Mouse (Mus musculus): ENCODE data around the gene Tmem91.

DNA sequence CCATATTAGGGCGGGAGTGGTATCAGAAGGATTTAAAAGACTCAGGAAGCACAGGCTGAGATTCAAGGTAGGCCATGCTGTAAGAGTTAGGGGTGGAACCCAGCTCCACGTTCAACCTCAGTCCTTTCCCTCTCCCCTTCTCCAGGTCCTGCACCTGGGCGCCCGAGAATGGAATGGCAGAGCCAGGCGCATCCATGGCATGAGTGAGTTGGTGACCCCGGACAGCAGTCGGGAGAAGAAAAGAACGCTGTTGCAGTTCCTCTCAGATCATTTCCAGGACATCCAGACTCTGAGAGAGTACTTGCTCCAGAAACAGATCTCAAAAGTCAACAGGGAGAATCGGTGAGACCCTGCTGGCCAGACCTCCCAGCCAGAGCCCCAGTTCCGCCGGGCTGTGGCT is 54.2 kb downstream of the Tmem91 start:
- no peak for TF ChIP-seq CTCF (IDR thresholded peaks at IDR 0.05; ENCODE audit: control insufficient read depth, insufficient read depth, insufficient read length)
- TF ChIP-seq MAX (IDR thresholded peaks at IDR 0.05): no peak
- no peak for TF ChIP-seq USF1 (IDR thresholded peaks at IDR 0.05; ENCODE audit: low read depth)
